Mouse (Mus musculus): ENCODE results near the gene Hoxa4. TPM values are rescaled to one million over a fixed set of nuclear protein-coding genes. Genes with fewer than 3 reads are reported as not detected.

The Hoxa4 gene
- polyA plus RNA-seq, 2 experiments, result 1.0 to 2.2 TPM

- Histone ChIP-seq H3K27me3 (ENCODE audit: control insufficient read depth, insufficient read depth, low read length) (peaks cover 6% of the 10 kb centered on the region; the same call in 1 of the 2 replicates), H3K9ac (ENCODE audit: low read depth, low read length, severe bottlenecking) (peak overlapping the region; percentile 100), H3K9me3 (ENCODE audit: control insufficient read depth, low read length) (no peaks in the 10 kb centered on the region), H3K27ac (replicated peaks; ENCODE audit: low read depth, low read length) (peak overlapping the region; percentile 95), H3K36me3 (ENCODE audit: control insufficient read depth, insufficient read depth, low read length) (peaks cover 26% of the 10 kb centered on the region), H3K4me2 (replicated peaks; ENCODE audit: low read depth, low read length, severe bottlenecking) (peak overlapping the region; percentile 96), H3K4me1 (ENCODE audit: control insufficient read depth, insufficient read depth, low read length) (peaks cover 34% of the 10 kb centered on the region), H3K4me3 (replicated peaks; ENCODE audit: low read length) (peak overlapping the region; percentile 90)
- 7% methylated on average over 12 of the region's 12 CpGs for WGBS
- DNase-seq (ENCODE audit: low spot score) (no peak), ATAC-seq (ENCODE audit: low FRiP score, low read depth) (no peak)
- TF ChIP-seq POLR2A (IDR thresholded peaks at IDR 0.05; ENCODE audit: borderline replicate concordance, extremely low read depth, insufficient read depth, insufficient read length), result no peak
These were observed 29.3 kb upstream of the Hoxa4 start for GRCm38 (mm10) chr6:52220865-52221310.

GRCm38 (mm10) chr6:52220003-52220864 lies 28.7 kb upstream of the Hoxa4 start:
- Histone ChIP-seq H3K27me3 (ENCODE audit: control insufficient read depth, insufficient read depth, low read length) (peaks cover 13% of the 10 kb centered on the region), H3K9ac (ENCODE audit: low read depth, low read length, severe bottlenecking) (peak overlapping the region; percentile 100), H3K4me3 (replicated peaks; ENCODE audit: low read length) (peak overlapping the region; percentile 90), H3K9me3 (ENCODE audit: control insufficient read depth, low read length) (no peaks in the 10 kb centered on the region), H3K27ac (replicated peaks; ENCODE audit: low read depth, low read length) (peak overlapping the region; percentile 95), H3K36me3 (ENCODE audit: control insufficient read depth, insufficient read depth, low read length) (peaks cover 20% of the 10 kb centered on the region), H3K4me2 (replicated peaks; ENCODE audit: low read depth, low read length, severe bottlenecking) (peak overlapping the region; percentile 96), H3K4me1 (ENCODE audit: control insufficient read depth, insufficient read depth, low read length) (peaks cover 39% of the 10 kb centered on the region)
- DNase-seq (ENCODE audit: low spot score), result peak; percentile 64
- no peak for TF ChIP-seq POLR2A (IDR thresholded peaks at IDR 0.05; ENCODE audit: borderline replicate concordance, extremely low read depth, insufficient read depth, insufficient read length)
- ATAC-seq (ENCODE audit: low FRiP score, low read depth), result no peak
- WGBS, result 18% methylated on average over 32 of the region's 32 CpGs

GRCm38 (mm10) chr6:52219234-52219942 lies 27.8 kb upstream of the Hoxa4 start:
- Histone ChIP-seq H3K4me1 (ENCODE audit: control insufficient read depth, insufficient read depth, low read length) (peaks cover 41% of the 10 kb centered on the region), H3K9me3 (ENCODE audit: control insufficient read depth, low read length) (no peaks in the 10 kb centered on the region), H3K9ac (ENCODE audit: low read depth, low read length, severe bottlenecking) (0 out of 2 replicates have a peak overlapping the region, but pooled peaks have one; percentile 100), H3K27me3 (ENCODE audit: control insufficient read depth, insufficient read depth, low read length) (peaks cover 20% of the 10 kb centered on the region), H3K4me3 (replicated peaks; ENCODE audit: low read length) (peak overlapping the region; percentile 90; the same call in 1 of the 2 replicates), H3K4me2 (replicated peaks; ENCODE audit: low read depth, low read length, severe bottlenecking) (peak overlapping the region; percentile 96), H3K36me3 (ENCODE audit: control insufficient read depth, insufficient read depth, low read length) (peaks cover 12% of the 10 kb centered on the region), H3K27ac (replicated peaks; ENCODE audit: low read depth, low read length) (no peak overlapping the region)
- TF ChIP-seq POLR2A (IDR thresholded peaks at IDR 0.05; ENCODE audit: borderline replicate concordance, extremely low read depth, insufficient read depth, insufficient read length), result no peak
- ATAC-seq (ENCODE audit: low FRiP score, low read depth) (no peak), DNase-seq (ENCODE audit: low spot score) (no peak)
- WGBS, result 61% methylated on average over 9 of the region's 9 CpGs

- Histone ChIP-seq H3K4me2 (replicated peaks; ENCODE audit: low read depth, low read length, severe bottlenecking) (peak overlapping the region; percentile 96; the same call in 1 of the 2 replicates), H3K4me1 (ENCODE audit: control insufficient read depth, insufficient read depth, low read length) (peaks cover 43% of the 10 kb centered on the region)
- 22% methylated on average over 14 of the region's 14 CpGs for WGBS
These were observed 27.2 kb upstream of the Hoxa4 start for GRCm38 (mm10) chr6:52218643-52219215.

More at GRCm38 (mm10) chr6:52218643-52219215, 27.2 kb upstream of the Hoxa4 start:
- no peak for TF ChIP-seq POLR2A (IDR thresholded peaks at IDR 0.05; ENCODE audit: borderline replicate concordance, extremely low read depth, insufficient read depth, insufficient read length)
- H3K4me3 ChIP-seq (replicated peaks; ENCODE audit: low read length), result peak overlapping the region; percentile 65
- no peak for DNase-seq (ENCODE audit: low spot score)
- no peak overlapping the region for H3K27ac ChIP-seq (replicated peaks; ENCODE audit: low read depth, low read length)
- ATAC-seq (ENCODE audit: low FRiP score, low read depth), result no peak
- peaks cover 6% of the 10 kb centered on the region; the same call in 1 of the 2 replicates for H3K36me3 ChIP-seq (ENCODE audit: control insufficient read depth, insufficient read depth, low read length)
- no peaks in the 10 kb centered on the region for H3K9me3 ChIP-seq (ENCODE audit: control insufficient read depth, low read length)
- H3K9ac ChIP-seq (ENCODE audit: low read depth, low read length, severe bottlenecking), result peak overlapping the region; percentile 71; the same call in 1 of the 2 replicates
- peaks cover 23% of the 10 kb centered on the region for H3K27me3 ChIP-seq (ENCODE audit: control insufficient read depth, insufficient read depth, low read length)
